Mouse (Mus musculus): ENCODE measurements around the gene Parl. TPM values are rescaled to one million over a fixed set of nuclear protein-coding genes. Genes with fewer than 3 reads are reported as not detected.

Parl gene
- polyA plus RNA-seq, 1 experiment = 78.8 TPM

DNA sequence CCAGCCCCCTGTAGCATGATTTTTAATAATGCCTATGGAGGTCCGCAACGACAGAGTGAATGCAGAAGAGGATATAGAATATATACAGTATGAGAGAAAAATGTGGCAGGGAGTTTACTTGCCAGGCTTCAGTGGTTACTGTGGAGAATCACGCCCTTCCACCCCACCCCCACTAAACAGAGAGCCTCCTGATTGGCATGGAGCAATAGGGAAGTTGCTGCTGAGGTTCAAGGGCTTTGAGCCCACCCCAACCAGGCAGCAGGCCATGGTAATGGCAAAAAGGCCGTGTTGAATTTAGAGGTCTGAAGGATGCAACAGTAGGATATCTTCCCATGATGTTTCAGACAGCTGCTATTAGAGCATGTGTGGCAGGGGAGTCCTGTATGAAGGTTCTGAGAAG, 30.8 kb downstream of the Parl start:
- no peaks in the 10 kb centered on the region for H3K4me1 ChIP-seq (ENCODE audit: control insufficient read depth, insufficient read depth, insufficient read length, low read length)
- H3K4me3 ChIP-seq (ENCODE audit: insufficient read depth, low read depth, low read length) = no peak overlapping the region
- H3K27ac ChIP-seq (replicated peaks; ENCODE audit: low read depth, low read length) = no peak overlapping the region

DNA sequence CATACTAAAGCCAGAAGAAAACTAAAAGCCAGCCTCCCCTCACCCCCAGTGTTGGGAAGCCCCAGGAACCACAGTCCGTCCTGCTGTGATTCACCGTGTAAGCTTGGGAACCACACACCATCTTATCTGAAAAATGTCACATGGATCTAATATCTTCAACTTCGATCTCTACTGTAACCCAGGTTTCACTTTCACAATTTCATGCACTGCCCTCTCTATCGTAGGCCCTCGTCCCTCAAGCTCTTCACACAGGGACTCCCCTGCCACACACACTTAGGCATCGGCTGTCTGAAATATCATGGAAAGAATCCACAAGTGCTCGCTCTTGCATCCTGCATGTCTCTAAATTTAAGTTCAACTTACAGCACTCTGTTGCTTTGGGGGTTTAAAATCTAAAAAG, 37.1 kb downstream of the Parl start:
- H3K4me3 ChIP-seq (ENCODE audit: insufficient read depth, low read depth, low read length) = no peak overlapping the region
- H3K27ac ChIP-seq (replicated peaks; ENCODE audit: low read depth, low read length) = no peak overlapping the region
- H3K4me1 ChIP-seq (ENCODE audit: control insufficient read depth, insufficient read depth, insufficient read length, low read length) = no peaks in the 10 kb centered on the region

DNA sequence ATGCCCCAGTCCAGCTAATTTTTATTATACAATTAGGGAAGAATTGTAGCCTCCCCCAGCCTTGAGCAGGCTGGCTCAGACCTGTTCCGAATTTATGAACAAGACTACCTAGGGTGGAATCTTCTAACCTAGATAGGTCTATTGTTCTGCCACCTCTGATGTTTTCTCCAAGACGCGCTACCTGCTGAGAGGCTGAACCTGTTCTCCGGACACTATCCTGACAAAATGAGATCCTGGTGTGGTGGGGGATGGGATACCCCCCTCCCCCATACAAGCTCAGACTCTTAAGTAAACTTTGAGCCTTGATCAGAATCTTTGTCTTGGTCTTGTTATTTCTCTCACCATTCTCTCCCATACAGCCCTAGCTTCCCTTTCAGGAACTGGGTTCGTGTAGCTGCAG, 44.3 kb downstream of the Parl start:
- no peaks in the 10 kb centered on the region for H3K4me1 ChIP-seq (ENCODE audit: control insufficient read depth, insufficient read depth, insufficient read length, low read length)

DNA sequence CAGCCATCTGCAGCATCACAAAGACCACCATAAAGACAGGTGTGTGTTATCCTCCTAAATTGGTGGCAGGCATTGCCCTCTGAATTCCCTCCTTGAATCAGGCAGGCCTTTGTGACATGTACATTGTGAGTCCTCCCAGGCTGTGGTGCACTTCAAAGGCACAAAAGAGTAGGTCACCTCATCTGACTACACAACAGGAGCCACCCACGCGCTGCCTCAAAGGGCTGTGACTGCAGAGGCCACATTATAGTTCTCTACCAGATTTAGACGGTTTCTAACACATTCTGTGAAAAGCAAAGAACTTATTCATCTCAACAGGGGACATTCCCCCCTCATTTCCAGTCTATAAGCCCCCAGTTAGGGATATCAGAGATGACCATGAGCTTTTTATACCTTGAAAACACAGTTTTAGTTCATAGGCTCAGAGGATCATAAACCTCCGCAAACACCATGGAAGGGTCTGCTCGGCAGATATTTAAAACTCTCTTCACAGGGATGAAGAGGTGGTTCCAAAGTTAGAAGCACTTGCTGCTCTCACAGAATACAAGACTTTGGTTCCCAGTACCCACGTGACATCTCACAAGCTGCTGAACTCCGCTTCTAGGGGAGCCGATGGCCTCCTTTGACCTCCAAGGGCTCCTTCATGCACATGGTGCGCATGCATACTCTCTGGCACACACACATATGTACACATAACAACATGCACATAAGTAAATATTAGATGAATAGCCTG, 53.6 kb downstream of the Parl start:
- Histone ChIP-seq H3K4me1 (ENCODE audit: control insufficient read depth, insufficient read depth, insufficient read length, low read length) (no peaks in the 10 kb centered on the region), H3K27ac (replicated peaks; ENCODE audit: low read depth, low read length) (no peak overlapping the region), H3K4me3 (ENCODE audit: insufficient read depth, low read depth, low read length) (no peak overlapping the region)

More for the DNA sequence above, 44.3 kb downstream of the Parl start:
- Histone ChIP-seq H3K27ac (replicated peaks; ENCODE audit: low read depth, low read length) (no peak overlapping the region), H3K4me3 (ENCODE audit: insufficient read depth, low read depth, low read length) (no peak overlapping the region)

DNA sequence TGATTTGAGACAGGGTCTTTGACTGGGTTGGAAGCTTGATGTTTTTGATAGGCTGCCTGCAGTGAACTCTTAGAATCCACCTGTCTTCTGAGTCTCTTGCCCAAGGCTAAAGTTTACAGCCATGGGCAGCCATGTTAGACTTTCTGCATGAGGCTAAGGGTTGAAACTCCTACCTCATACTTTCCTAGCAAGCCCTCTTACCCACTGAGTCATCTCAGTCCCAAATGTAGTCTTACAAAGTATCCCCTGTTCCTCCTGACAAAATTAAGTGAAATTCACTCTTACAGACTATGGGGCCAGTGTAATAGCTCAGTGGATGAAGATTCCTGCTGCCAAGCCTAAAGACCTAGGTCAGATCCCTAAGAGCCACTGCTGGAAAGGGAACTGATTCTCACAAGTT, 55.1 kb downstream of the Parl start:
- Histone ChIP-seq H3K4me1 (ENCODE audit: control insufficient read depth, insufficient read depth, insufficient read length, low read length) (no peaks in the 10 kb centered on the region), H3K4me3 (ENCODE audit: insufficient read depth, low read depth, low read length) (no peak overlapping the region), H3K27ac (replicated peaks; ENCODE audit: low read depth, low read length) (no peak overlapping the region)

DNA sequence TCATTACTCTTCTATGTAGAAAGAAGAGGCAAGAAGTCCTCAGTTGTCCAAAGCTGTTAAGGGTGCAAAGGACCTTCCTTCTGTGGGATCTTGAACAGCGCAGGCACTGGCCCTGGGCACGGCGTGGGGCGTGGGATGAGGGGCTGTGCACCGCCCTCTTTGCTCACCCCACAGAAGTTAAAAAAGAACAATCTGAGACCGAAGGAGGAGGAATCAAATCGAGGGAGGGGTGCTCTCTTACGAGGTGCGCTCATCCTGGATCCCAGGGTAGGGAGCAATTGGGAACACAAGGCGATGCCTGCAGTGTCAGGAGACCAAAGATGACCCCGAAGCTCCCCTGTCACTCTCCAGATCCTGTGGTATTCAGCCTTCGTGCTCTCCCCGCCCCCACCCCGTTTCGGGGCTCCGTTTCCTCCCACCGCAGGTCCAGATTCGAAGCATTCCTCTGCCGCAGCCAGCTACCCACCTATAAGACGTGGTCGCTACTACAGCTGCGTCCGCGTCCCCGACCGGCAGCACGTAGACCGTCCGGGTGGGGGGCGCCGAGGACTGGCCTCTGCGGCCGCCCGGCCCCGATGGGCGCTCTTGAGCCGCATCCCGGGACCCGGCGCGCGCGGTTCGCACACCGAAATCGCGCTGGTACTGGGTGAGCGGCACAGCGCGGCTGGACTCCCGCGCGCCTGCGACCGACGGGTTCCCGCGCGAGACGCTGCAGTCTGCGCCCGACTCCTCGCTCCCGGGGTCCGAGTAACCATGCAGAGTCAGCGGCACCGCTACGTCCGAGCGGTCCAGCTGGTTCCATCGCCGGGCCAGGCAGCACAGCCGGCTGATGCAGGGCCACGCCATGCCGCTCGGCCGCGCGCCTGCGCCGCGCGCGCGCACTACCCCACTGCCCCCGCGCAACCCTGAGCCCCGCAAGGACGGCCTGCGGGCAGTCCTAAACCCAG, 61.4 kb downstream of the Parl start, which contains the start of gene Map6d1:
Gene Map6d1, minus strand, starts transcription at position 891 of the 947 bp plus-strand sequence.
- Histone ChIP-seq H3K27ac (replicated peaks; ENCODE audit: low read depth, low read length) (no peak within 1 kb of the TSS), H3K4me3 (ENCODE audit: insufficient read depth, low read depth, low read length) (peak within 1 kb of the TSS; percentile 56), H3K4me1 (ENCODE audit: control insufficient read depth, insufficient read depth, insufficient read length, low read length) (no peaks in the 10 kb centered on the region)

DNA sequence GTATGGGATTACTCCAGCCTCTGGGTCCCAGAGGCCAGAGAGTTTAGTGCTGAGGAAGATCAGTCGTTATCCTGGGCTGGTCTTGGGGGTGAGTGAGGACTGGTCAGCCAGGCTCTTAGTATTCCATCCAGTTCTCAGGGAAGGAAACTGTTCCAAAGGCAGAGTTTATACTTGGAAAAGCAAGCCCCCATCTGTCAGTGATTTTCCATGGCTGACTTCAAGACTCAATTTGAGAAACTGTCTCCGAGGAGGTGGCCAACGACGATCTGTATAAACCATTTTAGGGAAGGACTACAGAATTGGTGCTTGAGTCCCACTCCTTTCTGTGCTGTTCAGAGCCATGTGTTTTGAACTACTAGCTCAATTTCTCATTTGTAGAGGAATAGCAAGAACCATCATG, 63.5 kb downstream of the Parl start:
- Histone ChIP-seq H3K4me1 (ENCODE audit: control insufficient read depth, insufficient read depth, insufficient read length, low read length) (no peaks in the 10 kb centered on the region), H3K4me3 (ENCODE audit: insufficient read depth, low read depth, low read length) (no peak overlapping the region), H3K27ac (replicated peaks; ENCODE audit: low read depth, low read length) (no peak overlapping the region)

DNA sequence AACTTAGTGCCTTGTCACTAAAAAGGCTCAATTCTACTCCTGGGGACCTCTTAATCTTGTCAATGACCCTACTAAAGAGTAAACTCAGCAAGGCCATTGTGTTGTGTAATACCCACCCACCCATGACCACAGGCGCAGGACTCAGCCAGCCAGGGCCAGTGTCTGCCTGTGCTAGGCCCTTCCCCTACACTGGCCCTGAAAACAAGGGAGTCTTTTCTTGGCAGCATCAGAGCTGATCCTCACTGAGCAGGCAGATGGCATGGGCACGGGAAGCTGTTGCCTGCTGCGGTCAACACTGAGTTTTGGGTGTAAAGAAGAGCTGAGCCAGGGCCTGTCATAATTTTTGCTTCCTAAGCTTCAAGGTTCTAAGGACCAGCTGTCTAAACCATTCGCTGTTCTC, 64.8 kb downstream of the Parl start:
- Histone ChIP-seq H3K4me1 (ENCODE audit: control insufficient read depth, insufficient read depth, insufficient read length, low read length) (no peaks in the 10 kb centered on the region), H3K4me3 (ENCODE audit: insufficient read depth, low read depth, low read length) (no peak overlapping the region), H3K27ac (replicated peaks; ENCODE audit: low read depth, low read length) (no peak overlapping the region)

DNA sequence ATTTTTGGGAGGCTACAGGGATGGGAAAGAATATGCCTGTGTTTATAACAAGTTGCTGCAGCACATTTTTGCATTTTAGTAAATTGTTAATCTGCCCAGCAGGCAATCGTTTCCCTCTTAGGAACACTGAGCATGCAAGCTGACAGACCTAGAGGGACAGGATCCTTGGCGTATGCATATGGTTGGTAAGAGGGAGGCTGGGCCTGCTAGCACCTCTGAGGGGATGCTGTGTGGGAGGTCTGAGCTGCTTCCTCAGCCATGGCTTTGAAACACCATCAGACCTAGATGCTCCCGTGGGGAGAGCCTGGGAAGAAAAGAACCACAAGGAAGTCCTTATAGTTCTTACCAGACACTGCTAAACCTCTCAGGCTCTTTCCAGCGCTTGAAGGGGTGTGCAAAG, 67.8 kb downstream of the Parl start:
- no peaks in the 10 kb centered on the region for H3K4me1 ChIP-seq (ENCODE audit: control insufficient read depth, insufficient read depth, insufficient read length, low read length)
- H3K27ac ChIP-seq (replicated peaks; ENCODE audit: low read depth, low read length) = no peak overlapping the region
- no peak overlapping the region for H3K4me3 ChIP-seq (ENCODE audit: insufficient read depth, low read depth, low read length)

Other genes starting within 250 kb of the Parl start
- 36.3 and 43.0 TPM in 2 replicates for gene Klhl24, start 204.8 kb downstream of the Parl start, polyA plus RNA-seq (2012; ENCODE audit: insufficient read depth, insufficient read length, missing spikeins)
- 1.7 and 4.4 TPM in 2 replicates for gene Yeats2, start 161.3 kb downstream of the Parl start, polyA plus RNA-seq (2012; ENCODE audit: insufficient read depth, insufficient read length, missing spikeins)
- gene Map6d1, start 61.0 kb downstream of the Parl start, polyA plus RNA-seq (2012; ENCODE audit: insufficient read depth, insufficient read length, missing spikeins) = not detected in 2 replicates
- gene Cyp2ab1, start 23.0 kb upstream of the Parl start, polyA plus RNA-seq (2012; ENCODE audit: insufficient read depth, insufficient read length, missing spikeins) = 0.79 TPM in 1 of 2 replicates, not detected in the other
- 21.2 and 21.3 TPM in 2 replicates for gene Abcc5, start 124.0 kb upstream of the Parl start, polyA plus RNA-seq (2012; ENCODE audit: insufficient read depth, insufficient read length, missing spikeins)
- gene Eif2b5, start 196.4 kb upstream of the Parl start, polyA plus RNA-seq (2012; ENCODE audit: insufficient read depth, insufficient read length, missing spikeins) = 35.8 and 42.2 TPM in 2 replicates
- gene Dvl3, start 214.6 kb upstream of the Parl start, polyA plus RNA-seq (2012; ENCODE audit: insufficient read depth, insufficient read length, missing spikeins) = 19.9 and 25.2 TPM in 2 replicates
- gene Ap2m1, start 233.1 kb upstream of the Parl start, polyA plus RNA-seq (2012; ENCODE audit: insufficient read depth, insufficient read length, missing spikeins) = 73.6 and 86.4 TPM in 2 replicates
- 43.3 and 44.3 TPM in 2 replicates for gene Abcf3, start 246.2 kb upstream of the Parl start, polyA plus RNA-seq (2012; ENCODE audit: insufficient read depth, insufficient read length, missing spikeins)

Measured in brown adipose tissue, adult 24 weeks (tissue).